Mouse (Mus musculus): ENCODE results near the gene Srcap.

DNA sequence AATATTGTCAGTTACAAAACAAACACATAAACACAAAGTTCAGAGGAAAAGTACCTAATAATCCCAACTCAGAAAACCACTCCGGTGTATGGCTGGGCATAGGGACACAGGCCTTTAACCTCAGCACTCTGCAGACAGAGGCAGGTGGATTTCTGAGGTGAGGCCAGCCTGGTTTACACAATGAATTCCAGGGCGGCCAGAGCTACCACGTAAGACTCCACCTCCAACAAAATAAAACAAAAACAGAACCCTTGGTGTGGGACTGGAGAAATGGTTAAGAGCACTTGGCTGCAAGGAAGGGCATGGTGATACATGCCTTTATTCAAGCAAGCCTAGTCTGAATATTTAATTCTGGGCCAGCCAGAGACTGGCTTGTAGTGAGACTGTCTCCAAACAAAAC, 19.9 kb upstream of the Srcap start:
- TF ChIP-seq GATA1 (IDR thresholded peaks at IDR 0.05; ENCODE audit: borderline replicate concordance, low read length) (no peak), CTCF (IDR thresholded peaks at IDR 0.05; ENCODE audit: low read depth, low read length) (no peak), POLR2AphosphoS5 (IDR thresholded peaks at IDR 0.05; ENCODE audit: insufficient replicate concordance, low read depth, low read length) (no peak)
